Mouse (Mus musculus) CD4-positive, CD25-positive, alpha-beta regulatory T cell, adult 4 months (primary cell): Measurements from ENCODE around the gene Nceh1. TPM values are rescaled to one million over a fixed set of nuclear protein-coding genes. Genes with fewer than 3 reads are reported as not detected.

Experiments used
- ATAC-seq: one replicate; pipeline ENCODE4 v1.8.0; 2017
- polyA plus RNA-seq, 2 experiments: library from polyadenylated mRNA; unstranded; fragments of 100-300 nt; shearing (Covaris generic); gene quantifications; one replicate each; pipeline ENCODE4 v1.2.1; 2017

The Nceh1 gene
- 10 to 100 TPM; 22.1 to 26.8 TPM for polyA plus RNA-seq

DNA sequence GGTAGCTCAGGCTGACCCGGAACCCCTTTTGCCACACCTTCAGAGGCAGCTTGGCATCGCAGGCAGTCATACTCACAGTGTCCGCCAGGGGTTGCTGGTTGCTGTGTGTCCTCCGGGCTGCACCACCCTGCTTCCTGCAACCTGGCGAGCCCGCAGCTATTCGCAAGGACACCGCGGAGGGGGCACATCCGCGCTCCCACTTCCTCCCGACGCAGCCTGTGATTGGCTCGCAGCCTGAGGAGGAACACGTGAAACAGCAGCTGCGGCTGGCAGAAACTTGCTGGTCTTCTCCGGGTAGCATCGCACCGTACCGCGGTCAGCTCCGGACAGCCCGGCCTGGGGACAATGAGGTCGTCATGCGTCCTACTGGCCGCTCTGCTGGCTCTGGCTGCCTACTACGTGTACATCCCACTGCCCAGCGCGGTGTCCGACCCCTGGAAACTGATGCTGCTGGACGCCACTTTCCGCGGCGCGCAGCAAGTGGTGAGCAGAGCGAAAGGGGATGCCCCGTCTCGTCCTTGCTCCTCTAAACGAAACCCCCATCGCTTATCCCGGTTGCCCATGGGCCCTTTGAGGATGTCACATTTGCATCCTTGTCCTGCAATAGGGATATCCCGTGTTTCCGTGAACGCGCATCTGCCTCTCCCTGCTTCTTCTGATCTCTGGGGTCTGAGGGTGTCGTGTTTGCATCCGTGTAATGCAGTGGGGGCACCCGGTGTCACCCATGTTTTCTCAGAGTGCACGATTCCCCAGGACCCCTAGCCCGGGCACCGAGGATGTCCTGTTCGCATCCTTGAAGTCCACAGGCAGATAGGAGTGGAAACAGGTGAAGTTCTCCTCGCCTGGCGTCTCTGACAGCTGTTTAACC, at the start of gene Nceh1:
TSS of gene Nceh1 (plus strand) at position 233 of the 868 bp plus-strand sequence.
- peak; percentile 99 for ATAC-seq

DNA sequence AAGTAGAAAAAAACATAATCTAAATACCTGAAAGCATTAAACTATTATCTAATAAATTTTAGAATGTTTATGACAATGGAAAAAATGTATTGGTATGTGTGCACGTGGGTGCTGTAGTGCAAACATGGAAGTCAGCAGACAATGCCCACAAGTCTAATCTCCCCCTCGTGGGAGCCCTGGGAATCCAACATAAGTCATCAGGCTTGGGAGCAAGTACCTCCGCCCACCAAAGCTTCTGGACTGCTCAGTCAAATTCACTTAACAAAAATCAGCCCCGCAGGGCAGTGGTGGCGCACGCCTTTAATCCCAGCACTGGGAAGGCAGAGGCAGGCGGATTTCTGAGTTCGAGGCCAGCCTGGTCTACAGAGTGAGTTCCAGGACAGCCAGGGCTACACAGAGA, 42.7 kb upstream of the Nceh1 start:
- no peak for ATAC-seq

DNA sequence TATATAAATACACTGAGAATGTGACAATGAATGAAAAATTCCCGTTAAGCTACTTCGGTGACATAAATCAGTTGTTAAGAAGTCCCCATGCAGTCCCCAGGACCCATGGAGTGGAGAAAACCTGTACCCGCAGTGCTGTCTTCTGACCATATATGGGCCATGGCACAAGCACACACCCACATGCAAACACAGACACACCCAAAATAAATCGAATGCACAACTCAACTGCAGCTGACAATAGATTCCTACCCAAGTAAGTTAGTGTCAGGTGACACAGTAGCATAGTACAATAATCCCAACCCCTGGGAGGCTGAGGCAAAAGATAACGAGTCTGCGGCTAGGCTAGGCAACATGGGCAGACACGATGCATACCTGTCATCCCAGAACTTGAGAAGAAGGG, 39.2 kb upstream of the Nceh1 start:
- ATAC-seq: no peak

DNA sequence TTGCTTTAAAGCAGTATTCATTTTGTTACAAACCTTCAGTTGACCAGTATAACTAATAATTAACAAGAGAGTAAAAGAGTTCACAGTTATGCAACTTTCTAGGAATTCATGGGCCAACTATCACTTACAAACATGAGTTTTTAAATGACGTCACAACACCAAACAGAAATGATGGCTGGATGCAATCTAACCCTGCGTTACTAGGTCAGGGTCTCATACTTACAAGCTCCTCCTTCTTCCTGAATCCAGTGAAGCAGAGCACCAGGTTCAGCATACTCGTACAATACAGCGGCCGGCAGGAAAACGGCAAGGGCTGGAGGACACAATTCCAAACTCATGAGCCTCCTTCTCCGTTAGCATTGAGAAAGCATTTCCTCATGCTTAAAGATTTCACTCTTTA, 37.0 kb upstream of the Nceh1 start:
- no peak for ATAC-seq

DNA sequence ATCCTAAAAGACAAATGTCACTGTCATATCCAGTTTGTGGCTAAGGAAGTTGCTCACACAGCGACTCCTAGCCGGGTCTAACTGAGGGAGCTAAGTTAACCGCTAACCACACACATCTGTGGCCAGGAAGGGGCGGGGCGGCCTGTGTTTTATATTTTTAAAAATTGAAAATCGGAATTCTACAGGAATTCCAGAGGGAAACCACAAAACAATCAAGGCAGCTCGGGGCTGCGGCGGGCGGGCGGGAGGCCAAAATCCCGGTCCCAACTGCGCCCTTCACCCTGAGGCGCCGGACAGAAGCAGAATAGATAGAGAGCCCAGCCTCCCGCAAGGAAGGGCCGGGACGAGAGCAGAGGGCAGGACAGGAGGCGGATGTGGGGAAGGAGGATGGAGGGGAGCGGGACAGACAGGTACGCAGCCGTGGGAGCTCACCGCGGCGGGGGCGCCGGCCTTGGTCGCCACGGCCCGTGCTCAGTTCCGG, 29.5 kb upstream of the Nceh1 start:
- ATAC-seq: peak; percentile 18

DNA sequence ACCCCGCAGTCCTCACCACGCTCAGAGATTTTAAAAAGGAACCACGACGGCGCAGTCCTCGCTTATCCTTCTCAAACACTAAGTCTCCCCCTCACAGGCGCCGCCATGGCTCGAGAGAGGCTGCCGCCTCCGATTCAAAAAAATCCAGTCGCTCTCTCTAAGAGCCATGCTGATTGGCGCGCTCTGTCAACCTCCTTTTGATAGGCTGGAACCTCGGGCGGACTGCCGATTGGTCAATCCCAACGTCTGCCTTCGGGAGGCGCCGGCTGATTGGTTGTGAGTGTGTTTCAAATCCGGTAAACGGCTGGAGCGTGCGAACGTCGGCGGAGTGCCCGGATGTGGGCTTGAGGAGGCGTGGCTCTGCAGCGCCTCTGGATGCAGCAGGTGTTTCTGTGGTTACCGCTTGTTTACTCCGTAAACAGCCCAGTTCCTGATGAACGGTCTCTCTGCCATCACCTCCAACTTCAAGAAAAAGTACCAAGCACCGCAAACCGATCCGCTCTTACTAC, 29.0 kb upstream of the Nceh1 start, which contains the start of gene Ect2:
TSS of gene Ect2 (minus strand) at position 178 of the 509 bp plus-strand sequence.
- ATAC-seq: peak; percentile 98

DNA sequence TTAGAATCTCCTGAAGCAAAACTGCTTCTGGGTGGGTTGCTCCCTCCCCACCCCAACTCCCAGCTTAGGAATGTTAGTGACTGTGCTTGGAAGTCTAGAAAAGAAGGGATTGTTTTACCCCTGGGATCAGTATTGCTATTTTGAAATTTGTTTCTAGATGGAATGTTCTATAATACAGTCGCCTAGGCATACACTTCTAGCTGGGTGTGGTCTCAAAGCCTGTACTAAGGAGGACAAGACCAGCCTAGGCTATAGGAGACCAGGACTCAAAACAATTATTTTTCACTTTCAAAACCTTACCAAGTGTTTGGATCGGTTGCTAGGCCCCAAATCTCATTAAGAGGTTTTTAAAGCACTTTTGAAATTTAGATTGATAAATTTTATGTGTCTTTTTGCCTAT, 28.5 kb upstream of the Nceh1 start:
- ATAC-seq: no peak

DNA sequence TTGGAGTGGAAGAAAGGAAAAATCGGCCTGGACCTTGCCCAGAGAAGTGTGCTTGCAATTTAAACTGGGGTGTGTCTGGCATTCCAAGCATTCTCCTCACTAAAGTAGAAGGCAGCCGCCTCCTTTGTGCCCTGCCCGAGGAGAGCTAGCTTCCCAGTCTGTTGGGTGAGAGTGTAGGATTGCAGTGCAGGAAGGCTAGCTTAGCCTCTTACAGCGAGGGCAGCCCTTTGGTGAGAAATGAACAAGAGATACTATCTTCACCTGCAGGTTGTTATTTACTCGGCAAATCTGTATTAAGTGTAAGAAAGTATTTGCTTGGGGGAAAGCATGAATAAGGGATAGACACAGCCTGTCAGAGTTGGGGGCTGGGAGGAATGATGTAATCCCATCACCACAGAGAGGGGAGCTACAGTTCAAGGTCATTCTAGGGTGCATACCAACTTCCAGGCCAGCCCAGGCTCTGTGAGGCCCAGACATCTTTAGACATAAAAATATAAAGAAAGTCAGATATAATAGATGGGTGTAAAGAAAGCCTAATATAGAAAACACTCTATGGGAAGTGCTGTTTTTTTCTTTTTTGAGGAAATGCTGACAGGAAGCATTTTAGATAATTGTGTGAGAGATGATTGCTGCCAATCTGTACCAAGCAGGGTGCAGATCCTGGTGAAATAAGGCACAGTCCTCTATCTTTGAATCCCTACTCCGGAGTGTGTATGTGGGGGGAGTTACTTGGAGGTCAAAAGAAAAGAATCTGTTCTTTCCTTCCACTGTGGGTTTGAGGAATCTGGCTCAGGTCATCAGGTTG, 27.5 kb upstream of the Nceh1 start:
- no peak for ATAC-seq

DNA sequence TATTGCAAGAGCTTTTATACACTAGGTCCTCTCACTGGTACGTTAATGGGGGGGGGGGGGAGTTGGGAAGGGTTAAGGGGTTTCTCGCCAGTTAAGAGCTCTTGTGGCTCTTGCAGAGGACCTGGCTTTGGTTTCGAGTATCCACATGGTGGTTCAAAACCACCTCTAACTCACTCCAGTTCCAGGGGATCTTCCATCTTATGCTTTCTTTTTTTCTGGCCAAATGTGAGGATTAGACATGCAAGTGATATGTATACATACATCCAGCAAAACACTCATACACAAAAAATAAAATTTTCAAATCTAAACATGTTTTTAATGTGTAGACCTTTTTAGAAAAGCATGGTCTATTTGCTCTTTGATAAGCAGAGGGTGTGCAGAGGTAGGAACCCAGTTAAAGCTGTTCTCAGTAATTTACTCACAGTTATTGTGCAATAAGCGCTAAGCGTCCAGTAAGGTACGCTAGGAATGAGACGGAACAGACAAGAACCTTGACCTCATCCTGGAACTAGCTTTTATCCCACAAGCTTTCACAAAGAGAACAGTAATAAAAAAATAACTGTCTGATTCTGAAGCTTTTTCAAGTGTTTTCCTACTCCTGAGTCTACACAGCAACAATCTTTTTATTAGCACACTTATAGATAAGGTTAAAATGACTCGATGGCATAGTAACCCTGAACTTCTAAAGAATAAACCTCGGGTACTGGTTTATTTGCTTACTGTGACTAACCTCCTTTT, 26.7 kb upstream of the Nceh1 start:
- ATAC-seq: no peak

DNA sequence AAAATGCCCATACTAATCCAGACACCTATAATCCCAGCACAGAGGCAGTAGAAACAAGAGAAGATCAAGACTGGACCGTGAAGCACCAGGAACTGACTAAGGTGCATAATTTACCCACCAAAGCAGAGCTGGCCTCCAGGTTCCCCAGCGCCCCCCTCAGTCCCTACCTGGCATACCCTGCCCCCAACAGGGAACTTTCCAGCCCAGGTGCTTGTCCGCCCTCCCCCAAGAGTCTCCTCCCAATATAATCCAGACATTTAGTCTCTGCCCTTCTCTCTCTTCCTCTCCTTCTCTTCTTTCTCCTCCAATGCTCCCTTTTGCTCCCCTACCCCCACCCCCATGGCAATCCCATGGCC, 26.2 kb upstream of the Nceh1 start:
- no peak for ATAC-seq

DNA sequence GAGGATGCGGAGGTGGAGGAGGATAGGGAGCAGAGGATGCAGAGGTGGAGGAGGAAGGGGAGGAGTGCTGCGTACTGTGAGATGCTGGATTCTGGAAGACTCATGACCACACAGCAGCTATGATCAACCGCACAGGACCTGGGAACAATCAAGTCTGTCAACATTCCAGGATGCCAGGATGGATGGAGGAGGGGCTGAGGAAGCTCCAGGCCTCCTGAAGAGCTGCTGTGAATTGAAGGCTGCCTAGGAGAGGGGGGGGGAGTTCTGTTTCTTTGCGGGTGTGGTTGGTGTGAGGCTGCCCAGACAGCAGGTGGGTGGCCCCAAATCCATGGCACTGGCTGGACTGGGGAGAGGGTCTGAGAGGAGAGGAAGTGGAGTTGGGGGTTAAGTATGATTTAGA, 23.9 kb upstream of the Nceh1 start:
- no peak for ATAC-seq

DNA sequence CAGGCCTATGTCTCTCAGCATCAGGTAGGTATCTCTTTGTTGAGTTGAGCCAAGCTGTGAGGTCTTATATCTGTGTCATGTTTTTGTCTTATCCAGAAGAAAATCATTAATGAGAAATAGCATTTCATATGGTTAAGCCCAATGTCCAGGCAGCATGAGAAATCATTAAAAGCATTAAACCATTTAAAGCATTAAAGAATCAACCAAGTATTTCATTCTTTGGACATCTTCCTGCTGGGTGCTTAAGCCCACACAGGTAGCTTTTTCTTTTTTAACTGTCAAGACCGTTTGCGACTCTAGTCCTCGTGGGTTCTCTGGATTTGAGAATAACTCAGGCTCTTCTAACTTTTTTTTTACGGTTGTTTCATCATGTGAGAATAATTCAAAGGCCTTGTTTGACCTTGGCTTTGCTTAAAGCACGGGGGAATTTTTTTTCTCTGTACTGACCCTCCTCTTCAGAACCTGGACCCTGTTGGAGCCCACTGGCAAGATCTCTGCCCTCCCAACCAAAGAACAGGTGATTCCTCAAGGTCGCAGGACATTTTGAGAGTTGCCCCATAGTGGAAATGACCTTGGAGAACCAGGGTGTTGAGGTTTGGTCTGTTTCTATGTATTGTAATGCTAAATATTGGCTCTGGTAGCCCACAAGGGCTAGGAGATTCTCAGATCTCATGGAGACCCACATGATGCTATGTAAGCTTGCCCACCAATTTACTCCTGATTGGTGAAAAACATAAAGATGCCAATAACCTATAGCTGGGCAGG, 20.9 kb upstream of the Nceh1 start:
- no peak for ATAC-seq

DNA sequence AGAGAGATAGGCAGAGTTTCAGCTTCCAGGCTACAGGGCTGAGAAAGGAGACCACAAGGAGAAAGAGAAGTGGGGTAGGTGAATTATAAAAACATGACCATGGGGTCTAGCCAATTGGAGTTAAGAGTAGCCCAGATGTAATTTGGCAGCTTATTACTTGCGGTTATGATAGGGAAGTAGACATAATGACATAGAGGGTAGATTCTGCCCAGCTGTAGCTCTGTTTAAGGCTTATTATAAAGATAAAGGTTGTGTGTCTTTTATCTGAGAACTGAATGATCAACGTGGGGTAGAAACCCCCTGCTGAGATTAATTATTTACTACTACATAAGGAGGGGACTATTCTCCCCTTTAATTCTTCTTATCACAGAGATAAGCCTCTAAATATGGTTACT, 20.4 kb upstream of the Nceh1 start:
- no peak for ATAC-seq

DNA sequence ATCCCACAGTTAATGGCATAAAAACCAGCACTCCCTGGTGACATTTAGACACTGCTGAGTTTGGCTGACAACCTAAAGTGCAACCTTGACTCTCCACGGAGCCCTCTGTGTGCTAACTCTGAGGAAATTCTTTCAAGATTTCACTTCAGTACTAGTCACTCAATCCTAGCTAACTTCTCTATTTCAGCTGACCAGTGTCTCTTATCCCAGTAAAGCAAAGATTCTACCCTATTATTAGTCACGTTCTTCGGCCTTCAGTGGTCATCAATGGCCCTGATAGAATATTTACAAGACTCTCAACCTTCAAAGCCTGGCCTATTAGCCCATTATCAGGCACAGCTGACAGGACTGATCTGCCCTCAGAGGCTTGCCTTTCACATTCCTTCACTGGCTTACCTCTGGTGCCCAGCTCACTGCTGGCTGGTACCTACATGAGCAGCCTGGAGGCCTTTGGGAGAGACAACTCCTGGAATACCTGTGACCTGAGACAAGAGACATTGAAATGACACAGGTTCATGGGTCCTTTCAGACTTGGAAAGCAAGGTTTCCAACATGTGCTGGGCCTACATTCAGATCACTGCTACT, 17.2 kb upstream of the Nceh1 start:
- no peak for ATAC-seq

DNA sequence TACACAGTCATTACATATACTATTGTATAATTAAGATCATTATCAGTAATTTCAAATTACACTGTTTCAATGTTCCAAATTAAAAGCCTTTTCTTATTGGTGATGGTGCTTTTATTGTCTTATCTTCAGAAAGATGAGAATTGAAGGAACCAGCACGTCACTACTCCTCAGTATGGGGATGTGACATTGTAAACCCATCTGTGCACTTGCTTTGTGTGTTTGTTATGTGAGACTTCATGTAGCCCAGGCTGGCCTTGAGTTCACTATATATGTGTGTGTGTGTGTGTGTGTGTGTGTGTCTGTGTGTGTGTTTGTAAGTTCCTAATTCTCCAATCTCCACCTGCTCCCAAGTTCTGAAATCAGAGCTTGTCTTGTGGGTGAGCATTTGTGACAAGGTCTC, 12.5 kb upstream of the Nceh1 start:
- no peak for ATAC-seq

DNA sequence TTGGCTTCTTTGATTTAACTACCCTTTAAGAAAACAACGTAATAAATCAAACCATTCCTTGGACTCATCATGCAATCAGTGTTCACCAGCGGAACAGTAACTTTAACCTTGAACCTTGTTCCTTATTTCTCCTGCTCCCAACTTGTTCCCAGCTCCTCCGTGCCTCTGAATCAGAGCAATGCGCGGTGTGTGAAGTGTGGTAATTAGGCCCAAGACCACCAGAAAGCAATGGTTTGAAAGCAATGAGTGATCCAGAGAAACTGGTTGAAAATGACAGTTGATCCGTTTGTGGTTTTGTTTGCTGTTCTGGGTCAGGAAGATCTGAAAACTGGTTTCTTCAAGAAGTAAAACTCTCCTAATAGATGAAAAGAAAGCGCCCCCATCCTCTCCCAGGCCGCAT, 3.1 kb upstream of the Nceh1 start:
- ATAC-seq: no peak

DNA sequence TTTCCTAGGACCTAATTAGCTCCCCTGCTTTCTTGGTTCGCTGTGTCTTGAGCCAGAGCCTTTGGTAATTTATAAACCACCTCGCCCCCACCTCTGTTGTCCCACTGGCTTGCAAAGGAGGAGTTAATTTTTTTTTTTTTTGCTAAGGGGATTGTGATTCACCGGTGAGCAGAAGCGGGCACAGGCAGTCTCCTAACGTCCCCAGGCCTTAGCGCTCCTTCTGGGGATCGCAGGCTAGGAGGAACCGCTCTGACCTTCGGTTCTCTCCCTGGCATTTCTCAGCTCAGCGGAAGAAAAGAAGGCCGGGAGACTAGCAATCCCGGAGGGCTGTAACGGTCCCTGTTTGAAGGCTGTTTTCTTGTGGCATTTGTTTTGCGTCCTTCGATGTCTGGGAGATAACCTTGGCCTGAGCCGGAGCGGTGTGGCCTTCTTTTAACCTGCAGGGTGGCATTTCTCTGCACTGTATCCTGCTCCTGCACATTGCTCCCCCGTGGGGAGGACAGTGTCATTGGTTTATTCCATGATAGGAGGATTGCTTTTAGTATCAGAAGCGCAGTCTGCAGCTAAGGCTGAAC, 923 bp downstream of the Nceh1 start:
- ATAC-seq: no peak

DNA sequence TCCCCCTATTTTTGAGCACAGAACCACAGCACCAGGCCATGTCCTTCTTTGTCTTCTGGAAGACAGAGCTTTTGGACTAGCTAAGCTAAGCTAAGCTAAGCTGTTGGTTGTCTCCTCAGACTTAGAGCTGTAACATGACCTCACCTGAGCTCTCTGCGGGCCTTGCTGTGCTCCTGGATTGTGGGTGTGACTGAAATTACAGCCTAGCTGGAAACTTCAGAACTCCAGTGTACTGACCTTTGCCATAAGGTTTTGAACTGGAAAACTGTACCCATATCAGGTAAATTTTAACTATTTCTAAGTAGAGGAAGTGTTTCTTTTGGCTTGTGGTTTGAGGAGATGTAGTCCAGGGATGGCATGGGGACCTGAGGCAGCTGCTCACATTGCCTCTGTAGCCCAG, 5.6 kb downstream of the Nceh1 start:
- ATAC-seq: no peak

DNA sequence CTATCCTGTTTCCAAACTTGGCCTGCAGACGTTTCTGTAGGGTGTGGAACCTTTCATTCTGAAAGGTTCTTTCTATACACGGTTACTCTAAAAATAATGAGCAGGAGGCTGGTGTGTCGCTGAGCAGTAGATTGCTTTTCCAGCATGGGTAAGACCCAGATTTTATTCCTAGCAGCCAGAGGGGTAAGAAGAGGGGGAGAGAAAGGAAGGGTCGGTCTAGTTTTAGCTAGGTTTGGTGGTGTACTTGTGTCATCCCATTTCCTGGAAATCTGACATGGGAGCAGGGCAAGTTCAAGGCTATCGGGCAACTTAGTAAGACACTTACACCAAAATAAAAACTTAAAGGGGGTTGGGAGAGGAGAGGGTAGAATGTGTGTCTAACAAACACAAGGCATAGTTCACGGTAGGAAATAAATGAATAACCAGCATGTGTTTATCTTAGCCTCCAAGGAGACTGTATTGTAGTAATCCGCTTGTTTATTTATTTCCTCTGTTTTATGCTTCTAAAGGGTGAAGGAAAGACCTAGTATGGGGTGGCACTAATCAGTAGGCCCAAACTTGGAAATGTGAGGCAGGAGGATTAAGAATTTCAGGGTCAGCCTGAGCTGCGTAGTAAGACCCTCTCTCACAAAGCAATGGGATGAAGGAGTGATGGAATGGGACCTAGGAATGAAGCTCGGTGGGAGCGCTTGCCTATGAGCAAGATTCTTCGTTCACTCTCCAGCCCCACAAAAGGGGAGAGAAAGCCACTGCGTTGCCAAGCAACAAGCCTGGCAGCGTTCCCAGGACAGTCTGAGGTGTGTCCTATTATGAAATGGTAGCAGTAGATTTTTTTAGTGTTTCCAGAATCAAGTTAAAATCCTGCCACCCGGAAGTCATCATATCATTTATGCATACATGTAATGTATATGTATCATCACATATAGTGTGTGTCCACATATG, 6.8 kb downstream of the Nceh1 start:
- no peak for ATAC-seq

DNA sequence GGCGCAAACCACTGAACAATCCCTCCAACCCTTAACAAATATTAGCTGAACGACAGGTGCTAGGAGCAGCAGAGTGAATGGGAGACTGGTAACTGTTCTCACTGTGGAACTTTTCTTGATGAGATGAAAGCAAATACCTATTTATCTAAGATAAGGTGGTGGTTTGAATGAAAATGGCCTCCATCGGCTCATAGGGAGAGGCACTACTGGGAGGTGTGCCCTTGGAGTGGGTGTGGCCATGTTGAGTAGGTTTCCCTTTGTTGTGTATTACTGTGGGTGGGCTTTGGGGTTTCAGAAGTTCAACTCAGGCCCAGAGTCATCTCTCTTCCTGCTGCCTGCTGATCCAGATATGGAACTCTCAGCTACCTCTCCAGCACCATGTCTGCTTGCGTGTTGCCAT, 8.1 kb downstream of the Nceh1 start:
- ATAC-seq: no peak
